Comparison of ENCODE assay signal across 21 mouse cellular contexts in genomic region chr5:87982468-87983214, GRCm38 (mm10). TPM values are rescaled to one million over a fixed set of nuclear protein-coding genes. Genes with fewer than 3 reads are reported as not detected.
DNase-seq lines count a peak whose midpoint lies in the region; ATAC-seq lines count a peak whose summit lies in the region.
"Had no signal": no experiment of that assay in that cellular context is flagged by ENCODE, and none has a peak within 500 bp of the region (broad histone marks: within the 10 kb centered on the region; RNA-seq: fewer than 3 reads in every experiment).

No protein-coding gene starts in this region.

- no peaks in the 10 kb centered on the region for H3K27me3 ChIP-seq in heart, embryonic 15.5 days
- H3K27me3 ChIP-seq in heart, embryonic 10.5 days (ENCODE audit: insufficient read depth, poor library complexity, severe bottlenecking) = no peaks in the 10 kb centered on the region
- H3K27me3 ChIP-seq in limb, embryonic 11.5 days (ENCODE audit: control insufficient read depth, insufficient read depth, low read length) = no peaks in the 10 kb centered on the region
- no peaks in the 10 kb centered on the region for H3K27me3 ChIP-seq in limb, embryonic 10.5 days (ENCODE audit: low read depth, poor library complexity, severe bottlenecking)
- no peaks in the 10 kb centered on the region for H3K27me3 ChIP-seq in embryonic facial prominence, embryonic 12.5 days
- H3K27me3 ChIP-seq: liver, embryonic 13.5 days had no signal

- H3K4me2 ChIP-seq in heart, embryonic 15.5 days = no peak overlapping the region
- H3K4me2 ChIP-seq in limb, embryonic 11.5 days (ENCODE audit: low read depth, severe bottlenecking) = no peak overlapping the region
- H3K4me2 ChIP-seq in embryonic facial prominence, embryonic 12.5 days (replicated peaks) = no peak overlapping the region
- H3K4me2 ChIP-seq: heart, embryonic 11.5 days; liver, embryonic 13.5 days had no signal

- WGBS in heart, embryonic 15.5 days = 55% methylated on average over 3 of the region's 3 CpGs
- WGBS in heart, embryonic 10.5 days = 56% methylated on average over 3 of the region's 3 CpGs
- 53% methylated on average over 3 of the region's 3 CpGs for WGBS in limb, embryonic 11.5 days
- WGBS in limb, embryonic 10.5 days = 66% methylated on average over 3 of the region's 3 CpGs
- 57% methylated on average over 3 of the region's 3 CpGs for WGBS in embryonic facial prominence, embryonic 12.5 days

- H3K27ac ChIP-seq in heart, embryonic 15.5 days = no peak overlapping the region
- H3K27ac ChIP-seq in heart, embryonic 10.5 days = no peak overlapping the region
- H3K27ac ChIP-seq in limb, embryonic 11.5 days (replicated peaks; ENCODE audit: low read depth, low read length) = no peak overlapping the region
- no peak overlapping the region for H3K27ac ChIP-seq in limb, embryonic 10.5 days
- H3K27ac ChIP-seq in embryonic facial prominence, embryonic 12.5 days = no peak overlapping the region
- H3K27ac ChIP-seq: liver, embryonic 13.5 days had no signal

- ATAC-seq in heart, embryonic 15.5 days (replicated peaks; ENCODE audit: insufficient number of reproducible peaks, insufficient read depth, low FRiP score, low read depth) = peak; percentile 10; the same call in 1 of the 2 replicates
- ATAC-seq in limb, embryonic 11.5 days (ENCODE audit: insufficient number of reproducible peaks, low FRiP score, low TSS enrichment, low read depth) = peak; percentile 39
- ATAC-seq in embryonic facial prominence, embryonic 12.5 days (ENCODE audit: insufficient number of reproducible peaks, insufficient read depth, low FRiP score, low TSS enrichment) = peak; percentile 69; the same call in 1 of the 2 replicates
- peak; percentile 21; the same call in 1 of the 2 replicates for ATAC-seq in megakaryocyte, adult 5-6 weeks (ENCODE audit: poor library complexity, severe bottlenecking)
- ATAC-seq: CD4-positive, CD25-positive, alpha-beta regulatory T cell, adult 4 months; lung, postnatal 0 days had no signal

- no peak overlapping the region for H3K9ac ChIP-seq in heart, embryonic 15.5 days
- no peak overlapping the region for H3K9ac ChIP-seq in limb, embryonic 11.5 days (ENCODE audit: low read length)
- H3K9ac ChIP-seq in embryonic facial prominence, embryonic 12.5 days = no peak overlapping the region
- H3K9ac ChIP-seq: liver, embryonic 13.5 days had no signal

- no peak for DNase-seq in heart, embryonic 10.5 days (ENCODE audit: low spot score)
- no peak for DNase-seq in limb, embryonic 11.5 days (ENCODE audit: low spot score)
- DNase-seq in limb, embryonic 10.5 days (ENCODE audit: low spot score) = no peak
- DNase-seq in liver = no peak
- DNase-seq: adrenal gland, postnatal 10 days; cerebellum, adult 2 months; gastrocnemius, postnatal 14 days; kidney, adult 9 months; layer of hippocampus, adult 9-11 months; liver, embryonic 13.5 days had no signal

- no peaks in the 10 kb centered on the region for H3K9me3 ChIP-seq in heart, embryonic 15.5 days (replicated peaks)
- H3K9me3 ChIP-seq in heart, embryonic 10.5 days = no peaks in the 10 kb centered on the region
- no peaks in the 10 kb centered on the region for H3K9me3 ChIP-seq in limb, embryonic 11.5 days (ENCODE audit: control insufficient read depth, low read length)
- H3K9me3 ChIP-seq in limb, embryonic 10.5 days (replicated peaks) = no peaks in the 10 kb centered on the region
- H3K9me3 ChIP-seq in embryonic facial prominence, embryonic 12.5 days = no peaks in the 10 kb centered on the region
- H3K9me3 ChIP-seq: liver, embryonic 13.5 days had no signal

- H3K4me1 ChIP-seq in heart, embryonic 15.5 days (replicated peaks) = no peaks in the 10 kb centered on the region
- H3K4me1 ChIP-seq in heart, embryonic 10.5 days = no peaks in the 10 kb centered on the region
- no peaks in the 10 kb centered on the region for H3K4me1 ChIP-seq in limb, embryonic 11.5 days (ENCODE audit: control insufficient read depth, insufficient read depth, low read length)
- no peaks in the 10 kb centered on the region for H3K4me1 ChIP-seq in limb, embryonic 10.5 days
- H3K4me1 ChIP-seq in embryonic facial prominence, embryonic 12.5 days = no peaks in the 10 kb centered on the region
- H3K4me1 ChIP-seq: liver, embryonic 13.5 days had no signal

- H3K36me3 ChIP-seq in heart, embryonic 15.5 days = no peaks in the 10 kb centered on the region
- H3K36me3 ChIP-seq in heart, embryonic 10.5 days = no peaks in the 10 kb centered on the region
- no peaks in the 10 kb centered on the region for H3K36me3 ChIP-seq in limb, embryonic 11.5 days (ENCODE audit: control insufficient read depth, insufficient read depth, low read length)
- H3K36me3 ChIP-seq in limb, embryonic 10.5 days = no peaks in the 10 kb centered on the region
- H3K36me3 ChIP-seq in embryonic facial prominence, embryonic 12.5 days = no peaks in the 10 kb centered on the region
- H3K36me3 ChIP-seq: liver, embryonic 13.5 days had no signal

- no peak overlapping the region for H3K4me3 ChIP-seq in heart, embryonic 15.5 days
- no peak overlapping the region for H3K4me3 ChIP-seq in heart, embryonic 10.5 days
- H3K4me3 ChIP-seq in limb, embryonic 11.5 days (ENCODE audit: low read depth, low read length) = no peak overlapping the region
- H3K4me3 ChIP-seq in limb, embryonic 10.5 days = no peak overlapping the region
- H3K4me3 ChIP-seq in embryonic facial prominence, embryonic 12.5 days = no peak overlapping the region
- H3K4me3 ChIP-seq: liver, embryonic 13.5 days had no signal

RNA-seq across cellular contexts. Expression of gene Cabs1, which starts 3.4 kb away (rescaled TPM):
- not detected in 2 replicates for polyA plus RNA-seq in heart, embryonic 15.5 days (2015; fragmentation: Nextera tagmentation; extraction: Ambion mirVana)
- polyA plus RNA-seq in heart, embryonic 10.5 days (2016; fragmentation: Nextera tagmentation; extraction: Ambion mirVana) = not detected in 2 replicates
- polyA plus RNA-seq in limb, embryonic 11.5 days (2014; fragmentation: Nextera tagmentation; extraction: Ambion mirVana) = not detected in 2 replicates
- polyA plus RNA-seq in limb, embryonic 10.5 days (2016; fragmentation: Nextera tagmentation; extraction: Ambion mirVana) = not detected in 2 replicates
- not detected in 2 replicates for polyA plus RNA-seq in embryonic facial prominence, embryonic 12.5 days (2016; fragmentation: Nextera tagmentation; extraction: Ambion mirVana)
- total RNA-seq in megakaryocyte, adult 5-6 weeks (2015) = not detected in 2 replicates
- not detected in 2 replicates for total RNA-seq in megakaryocyte, adult 5-6 weeks (2017)
- total RNA-seq: adrenal gland, postnatal 10 days; gastrocnemius, postnatal 14 days; hematopoietic stem cell, adult 5-6 weeks; left cerebral cortex, postnatal 10 days; megakaryocyte-erythroid progenitor cell, adult 5-6 weeks had no signal
- polyA plus RNA-seq: CD4-positive, CD25-positive, alpha-beta regulatory T cell, adult 4 months; cerebellum, adult 2 months; frontal cortex, adult 2 months; heart, embryonic 11.5 days; liver, embryonic 13.5 days; lung, postnatal 0 days; spleen, adult 2 months had no signal

RNA-seq across cellular contexts. Expression of gene Gm28434, which starts 13.3 kb away (rescaled TPM):
- polyA plus RNA-seq in heart, embryonic 15.5 days (2015; fragmentation: Nextera tagmentation; extraction: Ambion mirVana) = not detected in 2 replicates
- polyA plus RNA-seq in heart, embryonic 10.5 days (2016; fragmentation: Nextera tagmentation; extraction: Ambion mirVana) = not detected in 2 replicates
- polyA plus RNA-seq in limb, embryonic 11.5 days (2014; fragmentation: Nextera tagmentation; extraction: Ambion mirVana) = not detected in 2 replicates
- polyA plus RNA-seq in limb, embryonic 10.5 days (2016; fragmentation: Nextera tagmentation; extraction: Ambion mirVana) = not detected in 2 replicates
- not detected in 2 replicates for polyA plus RNA-seq in embryonic facial prominence, embryonic 12.5 days (2016; fragmentation: Nextera tagmentation; extraction: Ambion mirVana)
- total RNA-seq in megakaryocyte, adult 5-6 weeks (2015) = not detected in 2 replicates
- not detected in 2 replicates for total RNA-seq in megakaryocyte, adult 5-6 weeks (2017)
- total RNA-seq: adrenal gland, postnatal 10 days; gastrocnemius, postnatal 14 days; hematopoietic stem cell, adult 5-6 weeks; left cerebral cortex, postnatal 10 days; megakaryocyte-erythroid progenitor cell, adult 5-6 weeks had no signal
- polyA plus RNA-seq: CD4-positive, CD25-positive, alpha-beta regulatory T cell, adult 4 months; cerebellum, adult 2 months; frontal cortex, adult 2 months; heart, embryonic 11.5 days; liver, embryonic 13.5 days; lung, postnatal 0 days; spleen, adult 2 months had no signal

RNA-seq across cellular contexts. Expression of gene 2310003L06Rik, which starts 13.4 kb away (rescaled TPM):
- polyA plus RNA-seq in heart, embryonic 15.5 days (2015; fragmentation: Nextera tagmentation; extraction: Ambion mirVana) = not detected in 2 replicates
- polyA plus RNA-seq in heart, embryonic 10.5 days (2016; fragmentation: Nextera tagmentation; extraction: Ambion mirVana) = not detected in 2 replicates
- polyA plus RNA-seq in limb, embryonic 11.5 days (2014; fragmentation: Nextera tagmentation; extraction: Ambion mirVana) = not detected in 2 replicates
- not detected in 2 replicates for polyA plus RNA-seq in limb, embryonic 10.5 days (2016; fragmentation: Nextera tagmentation; extraction: Ambion mirVana)
- not detected in 2 replicates for polyA plus RNA-seq in embryonic facial prominence, embryonic 12.5 days (2016; fragmentation: Nextera tagmentation; extraction: Ambion mirVana)
- total RNA-seq in megakaryocyte, adult 5-6 weeks (2015) = not detected in 2 replicates
- not detected in 2 replicates for total RNA-seq in megakaryocyte, adult 5-6 weeks (2017)
- total RNA-seq: adrenal gland, postnatal 10 days; gastrocnemius, postnatal 14 days; hematopoietic stem cell, adult 5-6 weeks; left cerebral cortex, postnatal 10 days; megakaryocyte-erythroid progenitor cell, adult 5-6 weeks had no signal
- polyA plus RNA-seq: CD4-positive, CD25-positive, alpha-beta regulatory T cell, adult 4 months; cerebellum, adult 2 months; frontal cortex, adult 2 months; heart, embryonic 11.5 days; liver, embryonic 13.5 days; lung, postnatal 0 days; spleen, adult 2 months had no signal

RNA-seq across cellular contexts. Expression of gene Smr3a, which starts 19.7 kb away (rescaled TPM):
- polyA plus RNA-seq in heart, embryonic 15.5 days (2015; fragmentation: Nextera tagmentation; extraction: Ambion mirVana) = not detected in 2 replicates
- polyA plus RNA-seq in heart, embryonic 10.5 days (2016; fragmentation: Nextera tagmentation; extraction: Ambion mirVana) = not detected in 2 replicates
- polyA plus RNA-seq in limb, embryonic 11.5 days (2014; fragmentation: Nextera tagmentation; extraction: Ambion mirVana) = not detected in 2 replicates
- polyA plus RNA-seq in limb, embryonic 10.5 days (2016; fragmentation: Nextera tagmentation; extraction: Ambion mirVana) = not detected in 2 replicates
- not detected in 2 replicates for polyA plus RNA-seq in embryonic facial prominence, embryonic 12.5 days (2016; fragmentation: Nextera tagmentation; extraction: Ambion mirVana)
- not detected in 2 replicates for total RNA-seq in megakaryocyte, adult 5-6 weeks (2015)
- not detected in 2 replicates for total RNA-seq in megakaryocyte, adult 5-6 weeks (2017)
- total RNA-seq: adrenal gland, postnatal 10 days; gastrocnemius, postnatal 14 days; hematopoietic stem cell, adult 5-6 weeks; left cerebral cortex, postnatal 10 days; megakaryocyte-erythroid progenitor cell, adult 5-6 weeks had no signal
- polyA plus RNA-seq: CD4-positive, CD25-positive, alpha-beta regulatory T cell, adult 4 months; cerebellum, adult 2 months; frontal cortex, adult 2 months; heart, embryonic 11.5 days; liver, embryonic 13.5 days; lung, postnatal 0 days; spleen, adult 2 months had no signal

RNA-seq across cellular contexts. Expression of gene Csn3, which starts 57.3 kb away (rescaled TPM):
- polyA plus RNA-seq in heart, embryonic 15.5 days (2015; fragmentation: Nextera tagmentation; extraction: Ambion mirVana) = not detected in 2 replicates
- polyA plus RNA-seq in heart, embryonic 10.5 days (2016; fragmentation: Nextera tagmentation; extraction: Ambion mirVana) = 0.20 and 0.26 TPM in 2 replicates
- polyA plus RNA-seq in limb, embryonic 11.5 days (2014; fragmentation: Nextera tagmentation; extraction: Ambion mirVana) = not detected in 2 replicates
- 0.15 and 0.40 TPM in 2 replicates for polyA plus RNA-seq in limb, embryonic 10.5 days (2016; fragmentation: Nextera tagmentation; extraction: Ambion mirVana)
- not detected in 2 replicates for polyA plus RNA-seq in embryonic facial prominence, embryonic 12.5 days (2016; fragmentation: Nextera tagmentation; extraction: Ambion mirVana)
- not detected in 2 replicates for total RNA-seq in megakaryocyte, adult 5-6 weeks (2015)
- total RNA-seq in megakaryocyte, adult 5-6 weeks (2017) = not detected in 2 replicates
- total RNA-seq: adrenal gland, postnatal 10 days; gastrocnemius, postnatal 14 days; hematopoietic stem cell, adult 5-6 weeks; left cerebral cortex, postnatal 10 days; megakaryocyte-erythroid progenitor cell, adult 5-6 weeks had no signal
- polyA plus RNA-seq: CD4-positive, CD25-positive, alpha-beta regulatory T cell, adult 4 months; cerebellum, adult 2 months; frontal cortex, adult 2 months; liver, embryonic 13.5 days; spleen, adult 2 months had no signal

Comparison
In these comparisons a context has a peak if more than half of its experiments do, and no peak if none do; other contexts are left out.
1. ATAC-seq: peak in every context shown above with its lines; median percentile 69 in embryonic facial prominence, embryonic 12.5 days; 39 in limb, embryonic 11.5 days; 21 in megakaryocyte, adult 5-6 weeks; 10 in heart, embryonic 15.5 days.